Mouse (Mus musculus) embryo, embryonic 10.5 days (tissue): ENCODE data around the gene Il12rb2.
A peak's percentile ranks its signal among the peaks of the same experiment; 100 is the strongest.

Experiments
- DNase-seq: peaks from one replicate; pipeline ENCODE4 v3.0.0-alpha.2; 2015; ENCODE audit warnings: low spot score

The Il12rb2 gene

GRCm38 (mm10) chr6:67296126-67296525, 79.9 kb downstream of the Il12rb2 start:
- no peak for DNase-seq

- DNase-seq = no peak
Measured at GRCm38 (mm10) chr6:67292042-67292623, 83.9 kb downstream of the Il12rb2 start.

- DNase-seq = no peak
Measured at GRCm38 (mm10) chr6:67282897-67283296, 93.1 kb downstream of the Il12rb2 start.

DNA sequence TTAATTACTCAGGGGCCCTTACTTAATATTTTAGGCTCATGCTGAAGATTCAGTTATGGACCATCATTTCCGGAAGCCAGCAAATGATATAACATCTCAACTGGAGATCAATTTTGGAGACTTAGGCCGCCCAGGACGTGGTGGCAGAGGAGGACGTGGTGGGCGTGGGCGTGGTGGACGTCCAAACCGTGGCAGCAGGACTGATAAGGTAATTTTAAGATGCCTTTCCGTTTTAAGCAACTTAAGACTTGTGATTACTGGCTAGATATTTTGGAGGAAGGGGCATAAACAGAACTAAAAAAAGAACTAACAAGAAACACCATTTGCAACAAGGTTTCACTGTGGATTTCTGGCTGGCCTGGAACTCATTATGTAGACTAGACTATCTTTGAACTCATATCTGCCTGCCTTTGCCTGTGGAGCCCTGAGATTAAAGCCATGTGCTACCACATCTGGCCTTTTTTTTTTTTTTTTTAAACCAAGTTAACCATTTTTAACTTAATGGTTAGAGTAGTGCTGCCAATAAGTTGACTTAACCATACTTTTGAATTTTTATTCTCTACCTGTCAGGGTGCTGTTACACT, 94.3 kb downstream of the Il12rb2 start:
- DNase-seq = no peak

GRCm38 (mm10) chr6:67277944-67278343, 98.0 kb downstream of the Il12rb2 start:
- DNase-seq = no peak

DNA sequence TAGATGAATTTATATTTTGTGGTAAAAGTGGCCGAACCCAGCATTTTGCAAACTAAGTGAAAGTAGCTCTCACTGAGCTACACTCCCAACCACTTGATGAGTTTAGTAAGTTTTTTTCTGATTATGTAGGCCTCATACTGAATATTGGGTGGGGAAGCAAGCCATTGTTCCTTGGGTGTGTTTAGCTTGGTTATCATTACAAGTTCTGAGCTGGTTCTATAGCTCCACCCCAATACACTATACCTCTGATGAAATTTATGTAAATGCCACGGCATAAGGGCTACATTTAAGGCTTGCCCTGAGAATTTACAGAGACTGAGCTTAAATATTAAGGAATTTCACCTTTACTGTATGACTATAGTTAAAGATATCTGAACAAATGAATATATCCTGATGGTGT, 106.5 kb downstream of the Il12rb2 start:
- no peak for DNase-seq

GRCm38 (mm10) chr6:67268983-67269382, 107.0 kb downstream of the Il12rb2 start:
- DNase-seq = no peak

GRCm38 (mm10) chr6:67268245-67268612, 107.8 kb downstream of the Il12rb2 start:
- DNase-seq = no peak

- DNase-seq = peak; percentile 68
Measured at GRCm38 (mm10) chr6:67267408-67268244, 108.4 kb downstream of the Il12rb2 start.

DNA sequence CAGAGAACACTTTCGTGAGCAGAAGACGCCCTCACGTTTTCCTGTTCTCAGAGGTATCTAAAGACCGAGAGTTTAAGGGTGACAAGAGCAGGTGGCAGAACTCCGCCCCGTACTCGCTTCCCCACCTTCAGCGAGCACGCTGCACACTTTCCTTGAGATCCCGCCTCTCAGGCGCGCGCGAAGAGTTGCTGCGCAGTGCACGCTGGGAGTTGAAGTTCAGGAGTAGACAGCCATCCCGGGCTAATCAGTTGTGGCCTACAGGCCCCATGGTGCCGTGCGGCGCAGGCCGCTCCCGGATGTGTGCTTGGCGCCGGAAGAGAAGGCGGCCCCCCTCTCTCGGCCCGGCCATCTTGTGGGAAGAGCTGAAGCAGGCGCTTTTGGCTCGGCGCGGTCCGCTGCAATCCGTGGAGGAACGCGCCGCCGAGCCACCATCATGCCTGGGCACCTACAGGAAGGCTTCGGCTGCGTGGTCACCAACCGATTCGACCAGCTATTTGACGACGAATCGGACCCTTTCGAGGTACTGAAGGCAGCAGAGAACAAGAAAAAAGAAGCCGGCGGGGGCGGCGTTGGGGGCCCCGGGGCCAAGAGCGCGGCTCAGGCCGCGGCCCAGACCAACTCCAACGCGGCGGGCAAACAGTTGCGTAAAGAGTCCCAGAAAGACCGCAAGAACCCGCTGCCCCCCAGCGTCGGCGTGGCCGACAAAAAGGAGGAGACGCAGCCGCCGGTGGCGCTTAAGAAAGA, 109.2 kb downstream of the Il12rb2 start:
- DNase-seq = peak; percentile 99

DNA sequence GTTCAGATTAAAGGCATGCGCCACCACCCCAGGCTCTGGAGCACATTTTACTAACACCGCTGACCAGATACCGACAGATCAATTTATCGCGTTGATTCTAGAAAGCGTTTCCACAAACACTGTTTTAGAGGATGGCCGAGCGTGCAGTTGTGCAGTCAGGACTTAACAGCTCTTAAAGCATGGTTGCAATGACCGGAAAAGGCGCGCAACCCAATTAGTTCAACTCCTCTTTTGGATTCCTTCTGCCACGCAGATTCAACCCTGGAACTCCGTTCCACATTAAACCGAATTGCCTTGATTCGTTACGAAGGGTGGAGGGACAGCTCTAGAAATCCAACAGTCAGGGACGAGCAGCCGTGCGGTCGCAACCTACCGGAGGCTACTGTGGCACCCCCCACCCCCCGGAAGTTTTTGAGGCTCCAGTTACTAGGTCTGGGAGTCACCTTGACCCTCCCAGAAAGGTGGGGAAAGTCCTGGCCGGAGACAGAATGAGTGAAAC, 109.8 kb downstream of the Il12rb2 start:
- peak; percentile 79 for DNase-seq

DNA sequence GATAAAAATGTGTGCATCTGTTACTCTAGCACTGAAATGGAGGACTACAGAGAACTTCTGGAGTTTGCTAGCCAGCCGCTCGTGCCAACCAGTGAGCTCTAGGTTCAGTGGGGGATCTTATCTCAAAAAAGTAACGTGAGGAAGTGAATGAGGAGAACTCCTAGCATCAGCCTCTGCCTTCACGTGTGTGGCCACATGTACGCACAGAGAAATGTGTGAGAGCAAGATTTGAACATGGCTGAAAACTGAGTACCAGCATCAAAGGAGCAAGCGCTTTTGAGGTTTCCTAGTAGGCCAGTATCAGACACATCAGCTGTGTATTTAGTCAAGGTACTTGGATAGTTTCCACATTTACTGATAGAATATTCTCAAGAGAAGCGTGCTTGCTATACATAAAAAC, 111.1 kb downstream of the Il12rb2 start:
- DNase-seq = no peak

DNA sequence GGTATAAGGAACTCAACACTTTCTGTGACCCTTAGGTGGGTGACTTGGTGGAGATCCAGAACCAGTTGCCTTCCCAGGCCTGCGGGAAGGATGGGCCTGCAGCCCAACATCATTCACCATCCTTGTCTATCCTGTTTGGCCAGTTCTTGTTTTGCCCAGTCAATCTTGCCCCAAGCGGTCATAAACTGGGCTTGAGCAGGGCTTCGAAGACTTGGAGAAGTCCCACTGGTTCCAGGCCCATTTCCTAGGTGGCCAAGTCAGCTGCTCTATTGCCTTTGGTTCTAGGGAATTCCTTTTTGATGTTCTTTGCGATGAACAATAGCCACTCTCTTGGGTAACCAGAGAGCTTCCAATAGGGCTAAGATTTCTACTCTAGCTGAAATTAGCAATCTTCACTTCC, 124.9 kb downstream of the Il12rb2 start:
- DNase-seq = no peak

DNA sequence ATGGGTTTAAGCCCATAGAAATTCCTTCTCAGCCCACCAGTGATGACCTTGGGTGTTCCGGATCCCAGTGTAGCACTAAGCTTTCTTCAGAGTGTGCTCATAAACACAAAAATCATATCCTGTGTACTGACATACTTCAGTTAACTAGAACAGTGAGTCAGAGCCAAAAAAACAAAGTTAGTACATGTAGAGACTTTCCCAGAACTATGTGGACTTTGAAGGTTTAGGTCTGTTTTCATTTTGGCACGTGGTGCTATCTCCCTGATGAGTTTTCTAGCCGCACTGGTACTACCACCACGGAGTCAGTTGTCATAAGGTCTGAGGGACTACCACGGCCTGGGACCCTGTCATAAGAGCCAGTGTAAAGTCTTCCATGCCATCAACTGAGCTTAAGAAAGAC, 131.5 kb downstream of the Il12rb2 start:
- no peak for DNase-seq

DNA sequence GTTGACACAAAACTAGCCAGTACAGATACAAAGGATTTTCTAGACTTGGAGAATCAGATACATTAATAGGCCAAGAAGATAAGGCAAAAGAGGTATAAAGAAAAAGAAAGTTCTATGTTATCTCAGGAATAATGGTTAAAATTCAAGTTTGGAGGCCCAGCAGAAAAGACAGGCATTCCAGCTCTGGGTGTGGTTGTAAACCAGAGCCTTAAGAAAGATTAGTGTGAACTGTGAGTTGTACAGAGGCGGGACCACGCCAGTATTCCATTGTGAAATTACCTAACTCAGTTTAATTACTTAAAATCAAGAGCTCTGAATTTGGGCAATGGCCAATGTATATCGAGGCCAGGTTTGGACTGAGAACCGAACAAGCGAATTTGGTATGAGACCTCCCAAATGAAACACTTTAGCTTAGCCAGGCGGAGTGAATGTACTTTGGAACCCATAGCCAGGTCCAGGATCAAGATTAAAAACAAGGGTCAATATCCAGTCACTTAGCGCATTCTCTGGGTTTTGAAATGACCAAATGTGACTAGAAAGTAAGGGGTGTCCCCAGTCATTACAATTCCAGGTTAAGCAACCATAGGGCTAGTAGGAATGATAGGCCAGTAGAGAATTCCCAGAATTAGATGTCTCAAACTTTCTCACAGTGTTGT, 132.1 kb downstream of the Il12rb2 start:
- no peak for DNase-seq
